Mouse (Mus musculus) 3T3-L1 (cell line): ENCODE measurements around the gene Ric8b.

Experiments used
- DNase-seq: peaks from one replicate; pipeline ENCODE4 v3.0.0-alpha.2; 2015; ENCODE audit warnings: low read depth, low spot score

Gene Ric8b

DNA sequence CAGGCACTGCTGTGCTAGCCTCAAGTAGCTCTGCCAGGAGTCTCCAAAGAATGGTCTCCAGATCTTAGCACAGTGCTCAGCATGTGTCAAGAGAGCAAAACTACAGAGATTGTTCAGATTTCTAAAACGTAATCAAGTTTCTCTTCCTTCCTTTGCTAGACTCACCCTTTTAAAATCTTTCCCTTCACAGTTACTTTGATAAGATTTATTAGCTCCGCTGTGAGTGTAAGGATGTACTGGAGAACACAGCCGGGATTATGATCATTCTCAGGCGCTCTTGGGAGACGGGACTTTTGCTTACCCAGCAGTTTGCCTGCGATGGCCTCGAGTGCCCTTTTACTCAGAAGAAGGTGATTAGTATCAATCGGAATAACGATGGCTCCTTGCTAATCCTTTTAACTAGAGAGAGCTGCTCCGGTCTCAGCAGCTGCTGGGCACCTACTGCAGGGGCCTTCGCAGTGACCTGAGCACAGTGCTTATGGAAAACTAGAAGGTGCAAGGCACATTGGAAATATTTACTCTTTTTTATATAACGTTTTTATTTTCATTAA lies 43.0 kb downstream of the Ric8b start:
- no peak for DNase-seq

GRCm38 (mm10) chr10:84963126-84963525 lies 45.7 kb downstream of the Ric8b start:
- no peak for DNase-seq

- DNase-seq, result no peak
These were observed 46.3 kb downstream of the Ric8b start for GRCm38 (mm10) chr10:84963726-84964125.

DNA sequence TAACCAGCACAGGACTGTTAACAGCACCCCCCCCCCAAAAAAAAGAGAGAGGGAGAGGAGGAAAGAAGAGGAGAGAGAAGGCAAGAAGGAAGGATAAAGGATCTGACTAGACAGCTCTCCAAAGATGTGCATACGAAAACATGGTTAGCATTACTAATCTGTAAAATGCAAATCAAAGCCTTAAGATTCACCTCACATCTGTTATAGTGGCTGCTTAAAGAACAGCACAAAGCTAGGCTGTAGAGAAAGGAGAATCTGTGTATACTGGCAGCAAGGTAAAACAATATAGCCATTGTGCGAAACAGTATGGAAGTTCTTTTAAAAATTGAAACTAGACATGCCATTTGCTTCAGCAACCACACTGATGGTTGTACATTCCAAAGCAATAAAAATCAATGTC lies 49.1 kb downstream of the Ric8b start:
- no peak for DNase-seq

GRCm38 (mm10) chr10:84967645-84968044 lies 50.2 kb downstream of the Ric8b start:
- DNase-seq, result no peak

DNA sequence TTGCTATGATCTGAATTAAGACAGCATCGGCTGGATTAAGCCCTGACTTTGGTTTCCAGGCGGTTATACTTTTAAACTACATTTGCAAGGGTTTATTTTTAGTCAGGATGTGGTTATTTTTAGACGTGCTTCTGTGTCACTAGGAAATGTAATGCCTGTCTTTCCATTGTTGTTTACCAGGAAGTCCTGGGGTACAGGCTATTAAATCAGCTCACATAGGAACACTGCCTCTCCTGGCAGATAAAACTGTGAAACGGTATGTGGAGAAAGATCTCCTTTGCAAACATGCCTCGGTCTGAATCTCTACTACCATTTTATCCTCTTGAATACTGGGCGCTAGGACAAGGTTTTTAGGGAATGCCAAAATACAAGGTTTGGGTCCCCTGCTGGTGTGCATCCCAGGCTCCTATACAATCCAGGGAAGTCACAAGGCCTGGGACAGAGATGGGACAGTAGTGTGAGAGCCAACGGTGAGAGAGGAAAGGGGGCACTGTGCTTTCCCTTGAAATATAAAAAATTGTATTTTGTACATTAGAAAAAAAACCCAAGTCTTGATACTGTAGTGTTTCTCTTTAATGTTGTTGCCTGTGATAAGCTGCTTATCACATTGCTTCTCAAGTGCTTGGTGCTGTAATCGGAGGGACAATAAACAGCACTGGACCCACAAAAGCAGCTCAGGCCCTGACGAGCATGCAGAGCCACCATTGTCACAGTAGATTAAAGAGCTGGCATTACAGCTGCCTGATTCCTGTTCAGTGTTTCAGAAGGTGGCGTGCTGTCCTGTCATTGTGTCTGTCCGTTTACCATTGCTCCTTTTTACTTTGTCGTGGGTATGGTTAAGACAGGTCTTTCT lies 51.7 kb downstream of the Ric8b start:
- DNase-seq, result no peak

- no peak for DNase-seq
These were observed 57.8 kb downstream of the Ric8b start for GRCm38 (mm10) chr10:84975264-84975663.

- no peak for DNase-seq
These were observed 59.4 kb downstream of the Ric8b start for GRCm38 (mm10) chr10:84976588-84977351.

DNA sequence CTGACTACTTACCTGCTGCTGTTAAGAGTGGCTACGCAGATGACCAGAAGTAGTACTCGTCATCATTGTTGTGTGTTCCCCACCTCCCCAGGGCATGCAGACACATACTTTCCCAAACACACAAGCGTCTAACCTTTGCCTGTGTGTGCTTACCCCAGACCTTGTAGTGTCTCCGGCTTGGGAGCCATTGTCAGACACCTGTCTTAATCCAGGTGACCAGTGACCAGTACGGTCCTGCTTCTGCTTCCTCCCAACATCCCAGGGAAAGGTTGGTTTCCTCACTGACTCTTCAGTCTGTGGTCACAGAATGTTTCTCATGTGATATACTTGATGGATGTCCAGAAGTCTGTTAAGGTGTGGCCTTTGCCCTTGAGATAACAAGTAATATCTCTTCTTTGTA lies 62.9 kb downstream of the Ric8b start:
- DNase-seq, result no peak

DNA sequence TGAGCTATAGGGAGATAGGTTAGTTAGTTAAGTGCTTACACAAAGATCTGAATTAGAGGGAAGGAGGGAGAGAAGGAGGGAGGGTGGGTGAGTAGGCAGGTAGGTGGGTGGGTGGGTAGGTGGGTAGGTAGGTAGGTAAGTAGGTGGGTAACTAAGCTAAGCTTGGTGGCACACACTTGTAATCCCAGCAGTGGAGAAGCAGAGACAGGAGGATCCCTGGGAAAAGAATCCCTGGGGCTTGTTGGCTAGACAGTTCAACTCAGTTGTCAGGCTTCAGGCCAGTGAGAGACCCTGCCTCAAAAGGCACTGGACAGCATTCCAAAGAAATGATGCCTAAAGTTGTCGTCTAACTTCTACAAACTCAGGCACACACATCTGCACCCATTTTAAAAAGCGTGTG lies 64.0 kb downstream of the Ric8b start:
- DNase-seq, result no peak

DNA sequence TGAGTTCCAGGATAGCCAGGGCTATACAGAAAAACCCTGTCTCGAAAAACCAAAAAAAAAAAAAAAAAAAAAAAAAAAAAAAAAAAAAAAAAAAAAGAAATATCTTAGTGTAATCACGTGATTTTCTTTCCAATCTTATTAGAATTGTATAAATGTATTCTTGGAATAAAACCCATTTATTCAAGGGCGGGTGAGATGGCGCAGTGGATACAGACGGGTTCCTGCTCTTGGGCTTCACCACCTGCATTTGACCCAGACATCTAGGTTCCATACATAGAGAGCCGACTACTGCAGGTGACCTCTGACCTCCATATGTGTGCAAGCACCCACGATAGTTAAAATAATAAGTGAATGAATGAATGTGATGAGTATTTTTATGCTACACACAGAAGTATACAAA lies 65.3 kb downstream of the Ric8b start:
- no peak for DNase-seq

DNA sequence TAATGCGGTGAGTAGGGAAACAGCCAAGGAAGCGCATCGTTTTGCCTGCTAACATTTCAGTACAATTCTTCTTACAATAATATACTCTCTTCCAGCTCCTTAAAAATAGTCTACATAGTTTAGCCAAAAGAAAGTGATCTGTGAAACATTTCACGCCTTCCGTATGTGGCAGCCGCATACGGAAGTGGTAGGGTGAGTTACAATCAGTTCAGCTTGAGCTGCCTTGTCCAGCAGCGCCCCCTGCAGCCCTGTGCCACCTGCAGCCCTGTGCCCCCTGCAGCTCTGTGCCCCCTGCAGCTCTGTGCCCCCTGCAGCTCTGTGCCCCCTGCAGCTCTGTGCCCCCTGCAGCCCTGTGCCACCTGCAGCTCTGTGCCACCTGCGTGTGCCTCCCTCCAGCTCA lies 68.5 kb downstream of the Ric8b start:
- no peak for DNase-seq

GRCm38 (mm10) chr10:84987666-84988065 lies 70.2 kb downstream of the Ric8b start:
- DNase-seq, result no peak

- DNase-seq, result no peak
These were observed 71.2 kb downstream of the Ric8b start for GRCm38 (mm10) chr10:84988650-84989049.

DNA sequence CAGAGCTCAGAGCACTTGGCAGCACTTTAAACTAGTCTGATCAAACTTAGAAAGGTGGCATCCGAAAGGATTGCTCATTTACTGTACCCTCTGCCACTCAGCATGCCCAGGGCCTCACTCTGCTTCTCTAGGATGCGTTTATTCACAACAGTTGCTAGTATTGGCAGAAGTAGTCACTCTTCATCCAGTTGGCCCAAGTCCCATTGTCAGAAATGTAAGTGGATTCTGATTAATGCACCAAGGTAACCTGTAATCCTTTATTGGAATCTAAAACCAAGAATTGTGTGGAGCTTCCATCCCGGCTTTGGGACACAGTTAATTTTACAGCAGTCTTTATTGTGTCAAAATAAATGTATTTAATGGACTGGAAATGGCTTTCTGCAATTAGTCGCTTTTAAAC lies 76.9 kb downstream of the Ric8b start:
- no peak for DNase-seq

- DNase-seq, result no peak
These were observed 77.6 kb downstream of the Ric8b start for GRCm38 (mm10) chr10:84994971-84995370.

GRCm38 (mm10) chr10:84996366-84996765 lies 79.0 kb downstream of the Ric8b start:
- DNase-seq, result no peak

DNA sequence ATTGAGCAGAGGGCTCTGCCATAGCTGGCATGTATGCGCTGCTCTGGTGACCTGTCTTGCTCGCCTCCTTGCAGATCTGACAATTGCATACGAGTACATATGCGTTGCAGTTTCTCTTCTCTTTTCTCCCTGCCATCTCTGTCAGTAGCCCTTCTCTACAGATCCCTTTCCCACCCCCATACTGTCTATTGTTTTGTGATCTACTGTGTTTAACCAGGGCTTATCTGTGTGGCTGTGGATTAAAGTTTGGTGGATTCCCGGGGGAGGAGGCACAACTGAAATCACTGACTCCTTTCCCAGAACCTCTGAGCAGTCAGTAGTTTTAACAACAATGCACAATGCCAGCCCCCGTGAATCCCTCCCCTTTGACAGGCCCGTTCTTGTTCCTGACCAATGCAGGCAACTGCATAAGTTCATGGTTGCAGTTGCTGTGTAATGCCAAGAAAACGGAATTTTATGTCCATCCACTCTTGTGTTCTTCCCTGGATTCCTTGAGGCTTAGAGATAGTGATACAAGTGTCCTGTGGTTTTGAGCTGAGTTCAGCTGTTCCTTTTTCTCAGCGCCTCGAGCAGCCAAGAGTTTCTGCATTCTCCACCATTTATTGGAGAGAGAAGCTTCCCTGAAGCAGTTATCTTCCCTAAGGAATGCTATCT lies 80.3 kb downstream of the Ric8b start:
- DNase-seq, result no peak

DNA sequence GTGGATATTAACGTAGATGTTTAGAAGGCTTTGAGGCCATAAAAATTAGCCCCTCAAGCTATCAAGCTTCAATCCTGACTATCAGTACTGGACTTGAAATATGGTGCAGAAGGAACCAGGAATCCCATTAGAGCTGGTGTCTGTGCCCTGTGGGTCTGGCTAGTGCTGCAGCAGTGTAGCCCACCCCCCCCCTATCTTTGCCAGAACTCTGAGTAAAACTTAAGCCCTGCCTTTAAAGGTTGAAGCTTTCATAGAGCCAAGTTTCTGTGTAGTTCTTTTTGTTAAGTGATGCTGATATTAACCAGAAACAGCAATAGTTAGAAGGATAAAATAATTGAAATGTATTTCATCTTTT lies 80.8 kb downstream of the Ric8b start:
- DNase-seq, result no peak

GRCm38 (mm10) chr10:85001920-85002319 lies 84.5 kb downstream of the Ric8b start:
- DNase-seq, result no peak

DNA sequence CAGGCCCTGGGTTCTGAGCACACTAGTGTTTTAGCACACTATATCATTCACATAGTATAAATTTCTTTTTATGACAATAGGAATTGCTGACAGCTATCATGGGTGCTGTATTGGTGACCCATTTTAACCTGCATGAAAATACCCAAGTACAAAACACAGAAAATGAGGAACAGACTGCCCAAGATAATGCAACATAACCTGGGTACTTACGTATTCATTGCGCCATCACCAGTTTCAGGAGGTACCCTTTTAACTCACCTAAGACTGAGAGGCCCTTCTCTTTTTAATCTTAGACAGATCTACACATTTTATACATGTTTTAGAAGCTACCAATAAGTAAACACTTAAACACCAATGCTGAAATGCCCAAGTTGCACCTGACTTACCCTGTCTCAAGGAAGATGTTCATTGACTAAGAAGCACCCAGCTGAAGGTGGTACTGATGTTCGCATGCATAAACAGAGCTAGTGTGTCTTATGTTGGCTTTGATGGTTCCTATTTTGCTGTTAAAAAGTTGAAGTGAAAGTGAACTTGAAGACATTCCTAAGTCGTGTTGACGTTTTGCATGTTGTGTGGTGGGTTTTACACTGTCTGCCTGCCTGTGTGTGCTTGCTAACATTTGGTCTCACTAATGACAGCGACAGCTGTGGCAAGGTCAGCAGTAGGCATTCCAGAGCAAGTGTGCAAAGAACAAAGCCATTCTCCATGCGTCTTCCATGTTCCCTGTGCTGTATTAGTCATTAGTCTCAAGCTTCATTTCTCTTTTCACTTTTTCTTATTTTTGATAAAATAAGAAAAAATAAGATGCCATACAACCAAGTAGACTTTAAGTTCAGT lies 86.0 kb downstream of the Ric8b start:
- no peak for DNase-seq
